In genomic region chr5:113418335-113419013, GRCm38 (mm10) we compare ENCODE assay signal across 15 mouse cellular contexts.
DNase-seq lines count a peak whose midpoint lies in the region; ATAC-seq and TF ChIP-seq lines count a peak whose summit lies in the region.
"Had no signal": no experiment of that assay in that cellular context is flagged by ENCODE, and none has a peak within 500 bp of the region (broad histone marks: within the 10 kb centered on the region; RNA-seq: fewer than 3 reads in every experiment).

No protein-coding gene starts in this region.

- H3K9ac ChIP-seq in hindbrain, embryonic 15.5 days: no peak overlapping the region
- no peak overlapping the region for H3K9ac ChIP-seq in neural tube, embryonic 11.5 days (ENCODE audit: low read length)
- H3K9ac ChIP-seq in forebrain, embryonic 15.5 days (replicated peaks): no peak overlapping the region
- H3K9ac ChIP-seq: forebrain, postnatal 0 days; limb, embryonic 15.5 days had no signal

- no peak overlapping the region for H3K27ac ChIP-seq in kidney, adult 2 months (ENCODE audit: insufficient read depth, low read depth, low read length)
- H3K27ac ChIP-seq in hindbrain, embryonic 10.5 days: peak overlapping the region; percentile 14; the same call in 1 of the 2 replicates
- H3K27ac ChIP-seq in hindbrain, embryonic 15.5 days (replicated peaks): peak overlapping the region; percentile 70
- peak overlapping the region; percentile 50; the same call in 1 of the 2 replicates for H3K27ac ChIP-seq in neural tube, embryonic 11.5 days (ENCODE audit: low read depth, low read length)
- no peak overlapping the region for H3K27ac ChIP-seq in forebrain, embryonic 15.5 days (replicated peaks)
- H3K27ac ChIP-seq: limb, embryonic 15.5 days had no signal

- no peaks in the 10 kb centered on the region for H3K36me3 ChIP-seq in kidney, adult 2 months (ENCODE audit: control insufficient read depth, insufficient read depth, low read length)
- H3K36me3 ChIP-seq in hindbrain, embryonic 10.5 days: no peaks in the 10 kb centered on the region
- H3K36me3 ChIP-seq in hindbrain, embryonic 15.5 days: no peaks in the 10 kb centered on the region
- H3K36me3 ChIP-seq in neural tube, embryonic 11.5 days (ENCODE audit: control insufficient read depth, insufficient read depth, low read length): no peaks in the 10 kb centered on the region
- no peaks in the 10 kb centered on the region for H3K36me3 ChIP-seq in forebrain, embryonic 15.5 days
- H3K36me3 ChIP-seq: limb, embryonic 15.5 days had no signal

- peak; percentile 32; the same call in 1 of the 2 replicates for ATAC-seq in hindbrain, embryonic 15.5 days (ENCODE audit: low FRiP score, low read depth)
- ATAC-seq in neural tube, embryonic 11.5 days (ENCODE audit: insufficient read depth, low FRiP score, low TSS enrichment): no peak
- ATAC-seq in forebrain, embryonic 15.5 days (replicated peaks): no peak
- ATAC-seq: CD4-positive, CD25-positive, alpha-beta regulatory T cell, adult 4 months; forebrain, postnatal 0 days had no signal

- H3K4me3 ChIP-seq in kidney, adult 2 months (ENCODE audit: insufficient read depth, low read depth, low read length): no peak overlapping the region
- no peak overlapping the region for H3K4me3 ChIP-seq in hindbrain, embryonic 10.5 days
- H3K4me3 ChIP-seq in hindbrain, embryonic 15.5 days: no peak overlapping the region
- H3K4me3 ChIP-seq in neural tube, embryonic 11.5 days (ENCODE audit: low read depth, low read length): no peak overlapping the region
- H3K4me3 ChIP-seq in forebrain, embryonic 15.5 days: no peak overlapping the region
- H3K4me3 ChIP-seq: limb, embryonic 15.5 days had no signal

- peak; percentile 4 for DNase-seq in kidney, postnatal 14 days
- no peak for DNase-seq in kidney, adult 2 months
- no peak for DNase-seq in hindbrain, embryonic 10.5 days (ENCODE audit: low spot score)
- no peak for DNase-seq in neural tube, embryonic 11.5 days (ENCODE audit: low spot score)
- DNase-seq in left cerebral cortex, adult 9 months (ENCODE audit: low spot score in 2 of 2): no peak
- no peak for DNase-seq in layer of hippocampus, postnatal 25 days (ENCODE audit: extremely low spot score in 1 of 2, low spot score in 1 of 2)
- DNase-seq: cerebellum, adult 11-12 months; forebrain, postnatal 0 days; gastrocnemius, postnatal 10 days; right cerebral cortex, postnatal 14 days; thymus, adult 2 months had no signal

- 30% methylated on average over 22 of the region's 22 CpGs for WGBS in kidney, adult 2 months
- 86% methylated on average over 22 of the region's 22 CpGs for WGBS in hindbrain, embryonic 10.5 days
- WGBS in hindbrain, embryonic 15.5 days: 58% methylated on average over 22 of the region's 22 CpGs
- WGBS in neural tube, embryonic 11.5 days: 61% methylated on average over 22 of the region's 22 CpGs
- WGBS in forebrain, embryonic 15.5 days: 87% methylated on average over 22 of the region's 22 CpGs

- no peak for TF ChIP-seq POLR2A in kidney, adult 2 months (IDR thresholded peaks at IDR 0.05; ENCODE audit: low read depth, low read length)

- H3K27me3 ChIP-seq in kidney, adult 2 months (replicated peaks; ENCODE audit: control insufficient read depth, insufficient read depth, low read length): no peaks in the 10 kb centered on the region
- H3K27me3 ChIP-seq in hindbrain, embryonic 10.5 days (ENCODE audit: insufficient read depth, poor library complexity, severe bottlenecking): peaks cover 25% of the 10 kb centered on the region
- H3K27me3 ChIP-seq in hindbrain, embryonic 15.5 days: no peaks in the 10 kb centered on the region
- peaks cover 5% of the 10 kb centered on the region; the same call in 1 of the 2 replicates for H3K27me3 ChIP-seq in neural tube, embryonic 11.5 days (ENCODE audit: control insufficient read depth, insufficient read depth, low read length)
- no peaks in the 10 kb centered on the region for H3K27me3 ChIP-seq in forebrain, embryonic 15.5 days
- H3K27me3 ChIP-seq: limb, embryonic 15.5 days had no signal

- no peak overlapping the region for H3K4me2 ChIP-seq in hindbrain, embryonic 15.5 days
- no peak overlapping the region for H3K4me2 ChIP-seq in neural tube, embryonic 11.5 days (ENCODE audit: low read depth)
- no peak overlapping the region for H3K4me2 ChIP-seq in forebrain, embryonic 15.5 days (replicated peaks)
- H3K4me2 ChIP-seq: limb, embryonic 15.5 days had no signal

- no peak for TF ChIP-seq CTCF in kidney, adult 2 months (conservative IDR thresholded peaks at IDR 0.05; ENCODE audit: insufficient read depth, insufficient read length, low read depth, low read length)

- H3K4me1 ChIP-seq in kidney, adult 2 months (ENCODE audit: control insufficient read depth, insufficient read depth, low read length): no peaks in the 10 kb centered on the region
- peaks cover 39% of the 10 kb centered on the region for H3K4me1 ChIP-seq in hindbrain, embryonic 10.5 days (replicated peaks)
- peaks cover 45% of the 10 kb centered on the region for H3K4me1 ChIP-seq in hindbrain, embryonic 15.5 days (replicated peaks)
- H3K4me1 ChIP-seq in neural tube, embryonic 11.5 days (ENCODE audit: control insufficient read depth, insufficient read depth, low read length): peaks cover 6% of the 10 kb centered on the region; the same call in 1 of the 2 replicates
- H3K4me1 ChIP-seq in forebrain, embryonic 15.5 days: peaks cover 14% of the 10 kb centered on the region

- H3K9me3 ChIP-seq in hindbrain, embryonic 10.5 days: 0 out of 2 replicates have a peak, but pooled peaks cover under 1% of the 10 kb centered on the region
- H3K9me3 ChIP-seq in hindbrain, embryonic 15.5 days: no peaks in the 10 kb centered on the region
- H3K9me3 ChIP-seq in neural tube, embryonic 11.5 days (ENCODE audit: control insufficient read depth, low read length): no peaks in the 10 kb centered on the region
- no peaks in the 10 kb centered on the region for H3K9me3 ChIP-seq in forebrain, embryonic 15.5 days
- H3K9me3 ChIP-seq: limb, embryonic 15.5 days had no signal

Comparison
In these comparisons a context has a peak if more than half of its experiments do, and no peak if none do; other contexts are left out.
1. H3K27ac ChIP-seq: peak in hindbrain, embryonic 10.5 days (single experiment), hindbrain, embryonic 15.5 days (single experiment) and neural tube, embryonic 11.5 days (single experiment); none in kidney, adult 2 months (single experiment) and forebrain, embryonic 15.5 days (single experiment).